Mouse (Mus musculus) liver, postnatal 0 days (tissue): ENCODE data around the gene Sox5. TPM values are rescaled to one million over a fixed set of nuclear protein-coding genes. Genes with fewer than 3 reads are reported as not detected.

ENCODE experiments used
- ATAC-seq: fragments of 200-750 bp; cut with Nextera tagmentation; 2 replicates; pipeline ENCODE4 v1.8.0; 2017; ENCODE audit warnings: mild to moderate bottlenecking, moderate library complexity
- DNase-seq: peaks from one replicate; pipeline ENCODE4 v3.0.0-alpha.2; 2016
- H3K27ac ChIP-seq: fragments of 300-500 bp; sonication (generic); 2 replicates; pipeline ENCODE4 v1.5.1; 2014; ENCODE audit warnings: antibody characterized with exemption, moderate library complexity, mild to moderate bottlenecking, low read depth
- H3K27me3 ChIP-seq: fragments of 300-500 bp; sonication (generic); 2 replicates; pipeline ENCODE4 v1.6.1; 2014; ENCODE audit warnings: low read length, control low read depth, mixed read lengths; ENCODE audit not compliant: insufficient read depth
- H3K36me3 ChIP-seq: fragments of 300-500 bp; sonication (generic); replicated peaks from 2 replicates; pipeline ENCODE4 v1.6.1; 2014; ENCODE audit warnings: mild to moderate bottlenecking, control low read depth, low read length, moderate library complexity, mixed read lengths; ENCODE audit not compliant: insufficient read depth
- H3K4me1 ChIP-seq: fragments of 300-500 bp; sonication (generic); 2 replicates; pipeline ENCODE4 v1.6.1; 2014; ENCODE audit warnings: antibody characterized with exemption, mild to moderate bottlenecking, control low read depth; ENCODE audit not compliant: insufficient read depth
- H3K4me2 ChIP-seq: fragments of 300-500 bp; sonication (generic); 2 replicates; pipeline ENCODE4 v1.6.1; 2014; ENCODE audit warnings: low read depth, mild to moderate bottlenecking, low read length, moderate library complexity, mixed read lengths
- H3K4me3 ChIP-seq: fragments of 300-500 bp; sonication (generic); 2 replicates; pipeline ENCODE4 v1.5.1; 2014; ENCODE audit warnings: low read depth, low read length
- H3K9ac ChIP-seq: fragments of 300-500 bp; sonication (generic); replicated peaks from 2 replicates; pipeline ENCODE4 v1.6.1; 2014; ENCODE audit warnings: mild to moderate bottlenecking, moderate library complexity
- H3K9me3 ChIP-seq: fragments of 300-500 bp; sonication (generic); 2 replicates; pipeline ENCODE4 v1.6.1; 2016; ENCODE audit warnings: mild to moderate bottlenecking, control low read depth, low read length, mixed read lengths
- CTCF ChIP-seq: sonication (generic); IDR thresholded peaks from 2 replicates; pipeline ENCODE4 v1.5.1; 2016; ENCODE audit warnings: antibody characterized with exemption, low read depth
- EP300 ChIP-seq: IDR thresholded peaks from 2 replicates; pipeline ENCODE4 v1.6.1; 2016; ENCODE audit warnings: antibody characterized with exemption, low read depth, mild to moderate bottlenecking
- WGBS: fragments of 180-500 bp; shearing (Covaris S2); extraction: QIAGEN DNeasy Blood & Tissue Kit; methylation state at CpG from one replicate; pipeline ENCODE4 v1.1.7; 2014; ENCODE audit not compliant: insufficient replicate concordance; 5-methylcytosine and 5-hydroxymethylcytosine counted together
- polyA plus RNA-seq: library from polyadenylated mRNA; unstranded; fragments of >200 nt; fragmentation: Nextera tagmentation; extraction: Ambion mirVana; gene quantifications from 2 replicates; pipeline ENCODE4 v1.2.1, GENCODE M21; 2015

Sox5 gene
- polyA plus RNA-seq, 1 experiment from 2014 or later, result 7.5 TPM

- Histone ChIP-seq H3K27ac (no peak overlapping the region), H3K4me2 (no peak overlapping the region), H3K36me3 (no peaks in the 10 kb centered on the region), H3K4me3 (no peak overlapping the region), H3K27me3 (no peaks in the 10 kb centered on the region), H3K4me1 (no peaks in the 10 kb centered on the region; the same call in 1 of the 2 replicates), H3K9ac (no peak overlapping the region), H3K9me3 (no peaks in the 10 kb centered on the region)
- DNase-seq (no peak), ATAC-seq (no peak)
- 79% methylated on average over 7 of the region's 7 CpGs for WGBS
- TF ChIP-seq EP300, result no peak
- TF ChIP-seq CTCF, result no peak
Measured at GRCm38 (mm10) chr6:144252191-144252718, 529.5 kb downstream of the Sox5 start.

DNA sequence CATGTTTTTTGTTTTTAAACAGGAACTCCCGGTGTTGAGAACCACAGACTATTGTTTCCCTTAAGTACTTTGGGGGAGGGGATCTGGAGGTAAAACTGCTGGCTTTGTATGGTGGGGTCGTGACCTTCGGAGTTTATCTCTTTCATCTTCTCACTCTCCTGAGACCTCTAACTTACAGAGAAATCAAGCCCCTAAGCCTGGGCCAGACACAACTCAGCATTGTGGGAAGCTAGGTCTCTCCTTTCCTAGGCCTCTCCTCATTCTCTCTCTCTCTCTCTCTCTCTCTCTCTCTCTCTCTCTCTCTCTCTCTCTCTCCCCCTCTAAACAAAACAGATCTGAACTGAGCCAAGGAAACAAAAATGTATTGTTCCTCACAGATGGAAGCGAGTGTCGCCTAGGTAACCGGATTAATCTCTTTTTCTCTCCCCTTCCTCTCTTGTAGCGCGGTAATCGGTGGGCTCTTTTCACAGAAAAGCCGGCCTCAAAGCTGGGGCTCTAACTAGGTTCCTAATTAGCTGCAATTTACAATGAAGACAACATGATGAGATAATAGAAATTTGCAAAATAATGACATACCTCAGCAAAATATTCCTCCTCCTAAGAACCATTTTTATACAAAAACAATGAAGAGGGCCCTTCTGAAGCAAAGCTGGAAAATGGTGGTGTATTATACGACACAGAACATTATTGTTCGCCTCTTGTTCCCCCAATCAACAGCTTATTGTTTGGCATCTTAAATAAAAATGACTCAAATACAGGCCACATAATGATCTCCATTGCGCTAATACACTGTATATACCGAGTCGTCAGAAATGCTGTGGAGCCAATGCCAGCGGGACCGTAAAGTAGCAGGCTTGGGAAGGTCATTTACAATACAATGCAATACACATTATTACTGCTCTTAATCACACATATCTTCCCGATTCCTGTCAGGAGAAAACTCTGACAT lies 530.3 kb downstream of the Sox5 start:
- H3K4me1 ChIP-seq, result no peaks in the 10 kb centered on the region; the same call in 1 of the 2 replicates
- no peak for TF ChIP-seq CTCF
- TF ChIP-seq EP300, result no peak
- no peak overlapping the region for H3K9ac ChIP-seq
- ATAC-seq (no peak), DNase-seq (no peak)
- H3K4me3 ChIP-seq, result no peak overlapping the region
- H3K27me3 ChIP-seq, result no peaks in the 10 kb centered on the region
- no peak overlapping the region for H3K27ac ChIP-seq
- WGBS, result 70% methylated on average over 18 of the region's 18 CpGs
- H3K4me2 ChIP-seq, result no peak overlapping the region
- no peaks in the 10 kb centered on the region for H3K36me3 ChIP-seq
- no peaks in the 10 kb centered on the region for H3K9me3 ChIP-seq

- H3K4me2 ChIP-seq, result no peak overlapping the region
- ATAC-seq (no peak), DNase-seq (no peak)
- H3K4me3 ChIP-seq, result no peak overlapping the region
- H3K36me3 ChIP-seq, result no peaks in the 10 kb centered on the region
- H3K4me1 ChIP-seq, result no peaks in the 10 kb centered on the region
- TF ChIP-seq CTCF (no peak), EP300 (no peak)
- H3K27ac ChIP-seq, result no peak overlapping the region
- no peaks in the 10 kb centered on the region for H3K27me3 ChIP-seq
- 53% methylated on average over 6 of the region's 6 CpGs for WGBS
- no peak overlapping the region for H3K9ac ChIP-seq
- no peaks in the 10 kb centered on the region for H3K9me3 ChIP-seq
Measured at GRCm38 (mm10) chr6:144250625-144251181, 531.1 kb downstream of the Sox5 start.

DNA sequence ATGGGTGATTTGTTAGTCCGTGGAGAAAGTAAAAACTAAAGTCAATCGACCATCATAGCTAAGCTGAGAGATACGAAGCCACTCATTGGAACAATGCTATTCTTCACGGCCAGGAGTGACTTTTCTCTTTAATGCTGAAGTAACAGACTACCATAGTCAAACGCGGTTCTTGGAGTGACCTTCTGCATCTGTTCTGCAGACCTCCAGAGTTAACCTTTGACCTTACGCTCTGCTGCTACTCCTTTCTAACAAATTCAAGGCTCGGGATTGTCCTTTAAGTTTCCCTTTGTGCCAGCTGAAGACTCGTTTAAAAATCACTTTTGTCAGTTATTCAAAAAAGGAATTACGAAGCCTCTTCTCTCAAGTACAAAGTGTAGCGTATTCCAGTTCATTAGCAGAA lies 545.2 kb downstream of the Sox5 start:
- Histone ChIP-seq H3K27me3 (no peaks in the 10 kb centered on the region), H3K4me3 (no peak overlapping the region), H3K4me2 (no peak overlapping the region), H3K9ac (no peak overlapping the region), H3K27ac (no peak overlapping the region), H3K4me1 (no peaks in the 10 kb centered on the region), H3K9me3 (no peaks in the 10 kb centered on the region), H3K36me3 (no peaks in the 10 kb centered on the region)
- TF ChIP-seq EP300 (no peak), CTCF (no peak)
- 78% methylated on average over 11 of the region's 11 CpGs for whole genome bisulfite sequencing
- DNase-seq (no peak), ATAC-seq (no peak)

GRCm38 (mm10) chr6:144203970-144204369 lies 577.8 kb downstream of the Sox5 start:
- H3K4me2 ChIP-seq, result no peak overlapping the region
- H3K27ac ChIP-seq, result no peak overlapping the region
- no peak for TF ChIP-seq CTCF
- no peak for TF ChIP-seq EP300
- H3K36me3 ChIP-seq, result no peaks in the 10 kb centered on the region
- no peak overlapping the region for H3K9ac ChIP-seq
- no peak overlapping the region for H3K4me3 ChIP-seq
- no peaks in the 10 kb centered on the region for H3K27me3 ChIP-seq
- H3K9me3 ChIP-seq, result no peaks in the 10 kb centered on the region
- DNase-seq, result no peak
- 66% methylated on average over 8 of the region's 8 CpGs for WGBS
- ATAC-seq, result no peak
- H3K4me1 ChIP-seq, result peaks cover 7% of the 10 kb centered on the region

DNA sequence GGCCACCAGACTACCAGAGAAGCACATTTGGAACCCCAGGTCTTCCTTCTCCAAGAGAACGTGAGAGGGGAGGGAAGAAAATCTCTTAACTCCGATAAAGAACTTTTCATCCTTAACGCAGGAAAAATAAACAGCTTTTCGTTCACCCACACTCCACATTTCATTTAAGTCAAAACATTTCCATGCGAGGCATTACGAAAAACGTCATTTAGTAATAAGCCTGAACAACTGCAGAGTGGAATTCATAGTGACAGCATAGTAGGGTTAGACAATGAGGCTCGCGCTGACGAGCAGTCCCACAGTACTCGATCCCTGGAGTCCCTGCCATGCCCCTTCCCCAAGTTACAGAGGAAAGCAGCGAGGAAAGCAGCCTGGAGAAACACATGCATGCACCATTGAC lies 578.8 kb downstream of the Sox5 start:
- DNase-seq (no peak), ATAC-seq (no peak)
- Histone ChIP-seq H3K36me3 (no peaks in the 10 kb centered on the region), H3K27ac (no peak overlapping the region), H3K4me2 (no peak overlapping the region), H3K9ac (no peak overlapping the region), H3K9me3 (no peaks in the 10 kb centered on the region), H3K4me3 (no peak overlapping the region), H3K4me1 (peaks cover 7% of the 10 kb centered on the region), H3K27me3 (no peaks in the 10 kb centered on the region)
- TF ChIP-seq CTCF (no peak), EP300 (no peak)
- 70% methylated on average over 12 of the region's 12 CpGs for WGBS
